Mouse (Mus musculus) layer of hippocampus, postnatal 14 days (tissue): Measurements from ENCODE around the gene Cenpj. TPM values are rescaled to one million over a fixed set of nuclear protein-coding genes. Genes with fewer than 3 reads are reported as not detected.

Experiments used
- DNase-seq, 2 experiments: peaks; one replicate each; pipeline ENCODE4 v3.0.0; 2021 to 2022; ENCODE audit warnings: low spot score in 2 of 2, mixed read lengths in 1 of 2
- total RNA-seq, 2 experiments: library from RNA; stranded (reverse); gene quantifications; 2 replicates each; pipeline ENCODE4 v1.2.3; 2021

Gene Cenpj
- total RNA-seq, 2 experiments from 2014 or later = 3.1 to 3.7 TPM

DNA sequence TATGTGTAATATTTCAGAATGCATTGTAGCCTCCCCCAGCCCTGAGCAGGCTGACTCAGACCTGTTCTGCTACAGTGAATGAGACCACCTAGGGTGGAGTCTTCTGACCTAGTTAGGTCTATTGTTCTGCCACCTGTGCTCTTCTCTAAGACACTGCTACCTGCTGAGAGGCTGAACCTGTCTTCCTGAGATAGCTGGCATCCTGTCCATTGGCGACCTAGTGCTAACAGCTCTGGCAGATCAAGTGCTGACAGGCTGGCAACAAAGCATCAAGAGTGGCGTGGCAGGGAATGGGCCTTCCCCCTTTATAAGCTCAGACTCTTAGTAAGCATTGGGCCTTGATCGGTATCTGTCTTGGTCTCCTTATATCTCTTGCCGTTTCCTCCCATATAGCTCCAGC, 24.3 kb downstream of the Cenpj start:
- no peak for DNase-seq

- DNase-seq = no peak
These were observed 29.7 kb downstream of the Cenpj start for GRCm38 (mm10) chr14:56545491-56545890.

- no peak for DNase-seq
These were observed 30.3 kb downstream of the Cenpj start for GRCm38 (mm10) chr14:56544946-56545345.

DNA sequence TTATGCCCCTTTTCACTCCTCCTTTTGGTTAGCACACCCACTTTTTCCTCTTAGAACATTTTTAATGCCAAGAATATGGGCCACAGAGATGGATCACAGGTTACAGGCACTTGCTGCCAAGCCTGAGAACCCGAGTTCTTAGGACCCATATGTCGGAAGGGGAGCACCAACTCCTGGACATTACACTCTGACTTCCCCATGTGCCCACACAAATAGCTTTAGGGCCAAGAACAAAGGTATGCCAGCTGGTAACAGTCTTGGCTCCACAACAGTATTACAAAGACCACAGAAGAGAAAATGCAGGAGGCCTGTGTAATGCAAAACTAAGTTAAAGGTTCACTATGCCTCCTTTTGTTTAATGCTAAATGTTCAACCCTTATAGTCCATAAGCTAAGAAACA, 44.4 kb downstream of the Cenpj start:
- DNase-seq = no peak

GRCm38 (mm10) chr14:56514775-56515174, 60.5 kb downstream of the Cenpj start:
- no peak for DNase-seq

DNA sequence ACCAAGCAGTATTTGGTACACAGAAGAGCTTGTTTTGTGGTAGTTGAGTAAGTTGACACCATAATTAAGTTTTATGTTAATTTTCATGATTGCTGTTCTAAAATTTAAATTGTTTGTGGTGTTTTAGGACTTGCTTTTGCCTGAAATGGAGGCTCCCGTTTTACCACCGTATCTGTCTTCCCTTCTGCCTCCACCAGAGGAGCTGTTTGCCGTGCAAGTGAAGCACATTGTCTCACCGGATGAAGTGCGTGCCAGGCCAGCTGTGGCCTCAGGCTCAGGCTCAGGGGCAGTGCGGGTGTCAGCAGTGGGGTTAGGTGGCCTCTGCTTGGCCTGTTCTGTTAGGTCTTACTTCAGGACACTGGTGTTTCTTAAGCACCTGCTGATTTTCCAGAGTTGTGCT, 63.1 kb downstream of the Cenpj start:
- DNase-seq = no peak

DNA sequence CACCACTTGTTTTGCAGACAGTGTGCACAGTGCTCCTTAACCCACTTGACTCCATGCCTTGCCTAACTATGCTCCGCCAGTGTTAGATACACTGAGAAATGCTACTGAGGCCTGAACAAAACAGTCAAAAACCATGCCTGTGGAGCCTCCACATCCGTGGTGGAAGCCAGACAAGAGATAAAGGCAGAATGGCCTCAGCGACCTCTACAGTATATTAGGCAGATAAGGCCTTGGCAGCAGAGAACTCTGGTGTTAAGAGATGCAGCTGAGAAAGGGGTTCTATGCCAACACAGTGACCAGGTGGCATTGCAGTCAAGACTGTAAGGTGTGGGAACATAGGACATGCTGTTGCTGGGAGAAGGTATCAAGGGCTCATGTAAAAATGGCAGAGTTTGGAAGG, 68.5 kb downstream of the Cenpj start:
- DNase-seq = no peak

- DNase-seq = no peak
These were observed 72.8 kb downstream of the Cenpj start for GRCm38 (mm10) chr14:56502407-56502806.

DNA sequence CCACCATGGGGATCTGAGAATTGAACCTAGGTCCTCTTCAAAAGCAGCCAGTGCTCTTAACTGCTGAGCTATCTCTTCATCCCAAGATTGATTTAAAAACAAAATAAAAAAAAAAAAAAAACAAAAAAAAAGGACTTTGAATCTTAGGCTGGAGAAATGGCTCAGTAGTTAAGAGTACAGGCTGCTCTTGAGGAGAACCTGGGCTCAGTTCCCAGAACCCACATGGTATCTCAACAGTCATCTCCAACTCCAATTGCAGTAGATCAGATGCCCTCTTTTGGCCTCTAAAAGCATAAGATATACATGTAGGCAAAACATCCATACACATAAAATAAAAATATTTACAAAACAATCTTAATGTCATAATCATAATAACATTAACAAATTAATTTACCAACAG, 85.4 kb downstream of the Cenpj start:
- DNase-seq = no peak

Other genes starting within 250 kb of the Cenpj start
- not detected for gene Atp12a, start 210.4 kb downstream of the Cenpj start, total RNA-seq
- gene Rnf17, start 172.8 kb downstream of the Cenpj start, total RNA-seq = under 1 TPM; 0.30 to 0.33 TPM
- 1 to 10 TPM; 4.7 to 5.3 TPM for gene Parp4, start 194 bp upstream of the Cenpj start, total RNA-seq
- 10 to 100 TPM; 42.9 to 43.8 TPM for gene Mphosph8, start 92.8 kb upstream of the Cenpj start, total RNA-seq
- 10 to 100 TPM; 58.7 to 60.2 TPM for gene Pspc1, start 202.9 kb upstream of the Cenpj start, total RNA-seq
- 10 to 100 TPM; 28.8 to 30.1 TPM for gene Zmym5, start 236.3 kb upstream of the Cenpj start, total RNA-seq